Mouse (Mus musculus) heart, embryonic 15.5 days (tissue): ENCODE data around the gene Gm10720. TPM values are rescaled to one million over a fixed set of nuclear protein-coding genes. Genes with fewer than 3 reads are reported as not detected.
"Not testable (repeated sequence)": the region's sequence is repeated elsewhere in the genome, so short reads cannot be mapped to it uniquely, and the experiment has no call there.

Experiments used
- ATAC-seq: fragments of 200-750 bp; cut with Nextera tagmentation; replicated peaks from 2 replicates; pipeline ENCODE4 v1.8.0; 2017; ENCODE audit warnings: low read depth, moderate TSS enrichment; ENCODE audit not compliant: insufficient number of reproducible peaks, insufficient read depth, low FRiP score
- H3K27ac ChIP-seq: fragments of 300-500 bp; sonication (generic); 2 replicates; pipeline ENCODE4 v1.5.1; 2015; ENCODE audit warnings: mild to moderate bottlenecking, inconsistent platforms
- H3K27me3 ChIP-seq: fragments of 300-500 bp; sonication (generic); 2 replicates; pipeline ENCODE4 v1.6.1; 2015; ENCODE audit warnings: inconsistent platforms
- H3K36me3 ChIP-seq: fragments of 300-500 bp; sonication (generic); 2 replicates; pipeline ENCODE4 v1.6.1; 2015; ENCODE audit warnings: mild to moderate bottlenecking, inconsistent platforms
- H3K4me1 ChIP-seq: fragments of 300-500 bp; sonication (generic); replicated peaks from 2 replicates; pipeline ENCODE4 v1.6.1; 2015; ENCODE audit warnings: inconsistent platforms
- H3K4me2 ChIP-seq: fragments of 300-500 bp; sonication (generic); 2 replicates; pipeline ENCODE4 v1.6.1; 2015; ENCODE audit warnings: inconsistent platforms, mild to moderate bottlenecking, moderate library complexity
- H3K4me3 ChIP-seq: fragments of 300-500 bp; sonication (generic); 2 replicates; pipeline ENCODE4 v1.5.1; 2015; ENCODE audit warnings: mild to moderate bottlenecking, inconsistent platforms
- H3K9ac ChIP-seq: fragments of 300-500 bp; sonication (generic); 2 replicates; pipeline ENCODE4 v1.6.1; 2015; ENCODE audit warnings: mild to moderate bottlenecking, inconsistent platforms
- H3K9me3 ChIP-seq: fragments of 300-500 bp; sonication (generic); replicated peaks from 2 replicates; pipeline ENCODE4 v1.6.1; 2016; ENCODE audit warnings: inconsistent platforms
- WGBS: fragments of 180-500 bp; shearing (Covaris S2); methylation state at CpG from one replicate; pipeline ENCODE4 v1.1.7; 2015; ENCODE audit warnings: mixed read lengths; 5-methylcytosine and 5-hydroxymethylcytosine counted together
- microRNA-seq: library from miRNA; unstranded; fragments of <30 nt; microRNA quantifications from one replicate; pipeline ENCODE4, GENCODE M21; 2016
- polyA plus RNA-seq: library from polyadenylated mRNA; unstranded; fragments of >200 nt; fragmentation: Nextera tagmentation; extraction: Ambion mirVana; gene quantifications from 2 replicates; pipeline ENCODE4 v1.2.1, GENCODE M21; 2015

Gene Gm10720
- polyA plus RNA-seq, 1 experiment from 2014 or later: not detected

DNA sequence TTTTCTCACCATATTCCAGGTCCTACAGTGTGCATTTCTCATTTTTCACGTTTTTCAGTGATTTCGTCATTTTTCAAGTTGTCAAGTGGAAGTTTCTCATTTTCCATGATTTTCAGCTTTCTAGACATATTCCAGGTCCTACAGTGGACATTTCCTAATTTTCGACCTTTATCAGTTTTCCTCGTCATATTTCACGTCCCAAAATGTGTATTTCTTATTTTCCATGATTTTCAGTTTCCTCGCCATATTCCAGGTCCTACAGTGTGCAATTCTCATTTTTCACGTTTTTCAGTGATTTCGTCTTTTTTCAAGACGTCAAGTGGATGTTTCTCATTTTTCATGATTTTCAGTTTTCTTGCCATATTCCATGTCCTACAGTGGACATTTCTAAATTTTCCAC lies 11.7 kb downstream of the Gm10720 start:
- H3K4me2 ChIP-seq, H3K27me3 ChIP-seq, H3K9ac ChIP-seq, H3K4me3 ChIP-seq, H3K27ac ChIP-seq, H3K4me1 ChIP-seq, H3K9me3 ChIP-seq, H3K36me3 ChIP-seq, ATAC-seq: not testable (repeated sequence)
- WGBS: 63% methylated on average over 9 of the region's 9 CpGs

DNA sequence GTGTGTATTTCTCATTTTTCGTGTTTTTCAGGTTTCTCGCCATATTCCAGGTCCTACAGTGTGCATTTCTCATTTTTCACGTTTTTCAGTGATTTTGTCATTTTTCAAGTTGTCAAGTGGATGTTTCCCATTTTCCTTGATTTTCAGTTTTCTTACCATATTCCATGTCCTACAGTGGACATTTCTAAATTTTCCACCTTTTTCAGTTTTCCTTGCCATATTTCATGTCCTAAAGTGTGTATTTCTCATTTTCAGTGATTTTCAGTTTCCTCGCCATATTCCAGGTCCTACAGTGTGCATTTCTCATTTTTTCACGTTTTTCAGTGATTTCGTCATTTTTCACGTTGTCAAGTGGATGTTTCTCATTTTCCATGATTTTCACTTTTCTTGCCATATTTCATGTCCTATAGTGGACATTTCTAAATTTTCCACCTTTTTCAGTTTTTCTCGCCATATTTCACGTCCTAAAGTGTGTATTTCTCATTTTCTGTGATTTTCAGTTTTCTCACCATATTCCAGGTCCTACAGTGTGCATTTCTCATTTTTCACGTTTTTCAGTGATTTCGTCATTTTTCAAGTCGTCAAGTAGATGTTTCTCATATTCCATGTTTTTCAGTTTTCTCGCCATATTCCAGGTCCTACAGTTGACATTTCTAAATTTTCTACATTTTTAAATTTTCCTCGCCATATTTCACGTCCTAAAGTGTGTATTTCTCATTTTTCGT lies 14.0 kb downstream of the Gm10720 start:
- H3K4me2 ChIP-seq, H3K9me3 ChIP-seq, H3K9ac ChIP-seq, H3K36me3 ChIP-seq, H3K27me3 ChIP-seq, H3K4me1 ChIP-seq, H3K27ac ChIP-seq, ATAC-seq, H3K4me3 ChIP-seq: not testable (repeated sequence)
- WGBS: 59% methylated on average over 13 of the region's 16 CpGs

DNA sequence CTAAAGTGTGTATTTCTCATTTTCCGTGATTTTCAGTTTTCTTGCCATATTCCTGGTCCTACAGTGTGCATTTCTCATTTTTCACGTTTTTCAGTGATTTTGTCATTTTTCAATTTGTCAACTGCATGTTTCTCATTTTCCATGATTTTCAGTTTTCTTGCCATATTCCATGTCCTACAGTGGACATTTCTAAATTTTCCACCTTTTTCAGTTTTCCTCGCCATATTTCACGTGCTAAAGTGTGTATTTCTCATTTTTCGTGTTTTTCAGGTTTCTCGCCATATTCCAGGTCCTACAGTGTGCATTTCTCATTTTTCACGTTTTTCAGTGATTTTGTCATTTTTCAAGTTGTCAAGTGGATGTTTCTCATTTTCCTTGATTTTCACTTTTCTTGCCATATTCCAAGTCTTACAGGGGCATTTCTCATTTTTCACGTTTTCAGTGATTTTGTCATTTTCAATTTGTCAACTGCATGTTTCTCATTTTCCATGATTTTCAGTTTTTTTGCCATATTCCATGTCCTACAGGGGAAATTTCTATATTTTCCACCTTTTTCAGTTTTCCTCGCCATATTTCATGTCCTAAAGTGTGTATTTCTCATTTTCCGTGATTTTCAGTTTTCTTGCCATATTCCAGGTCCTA lies 15.3 kb downstream of the Gm10720 start:
- H3K27me3 ChIP-seq, H3K4me1 ChIP-seq, H3K4me3 ChIP-seq, H3K9ac ChIP-seq, H3K27ac ChIP-seq, ATAC-seq, H3K36me3 ChIP-seq, H3K9me3 ChIP-seq, H3K4me2 ChIP-seq: not testable (repeated sequence)
- WGBS: 72% methylated on average over 4 of the region's 10 CpGs

DNA sequence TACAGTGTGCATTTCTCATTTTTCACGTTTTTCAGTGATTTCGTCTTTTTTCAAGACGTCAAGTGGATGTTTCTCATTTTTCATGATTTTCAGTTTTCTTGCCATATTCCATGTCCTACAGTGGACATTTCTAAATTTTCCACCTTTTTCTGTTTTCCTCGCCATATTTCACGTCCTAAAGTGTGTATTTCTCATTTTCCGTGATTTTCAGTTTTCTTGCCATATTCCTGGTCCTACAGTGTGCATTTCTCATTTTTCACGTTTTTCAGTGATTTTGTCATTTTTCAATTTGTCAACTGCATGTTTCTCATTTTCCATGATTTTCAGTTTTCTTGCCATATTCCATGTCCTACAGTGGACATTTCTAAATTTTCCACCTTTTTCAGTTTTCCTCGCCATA lies 18.8 kb downstream of the Gm10720 start, which contains the start of gene Gm17535:
Gm17535 (plus strand) TSS at position 301 of the 400 bp plus-strand sequence.
- not testable (repeated sequence) for H3K36me3 ChIP-seq, H3K4me1 ChIP-seq, H3K9ac ChIP-seq, H3K4me2 ChIP-seq, ATAC-seq, H3K9me3 ChIP-seq, H3K27ac ChIP-seq, H3K27me3 ChIP-seq, H3K4me3 ChIP-seq
- WGBS: 47% methylated on average over 1 of the region's 8 CpGs

DNA sequence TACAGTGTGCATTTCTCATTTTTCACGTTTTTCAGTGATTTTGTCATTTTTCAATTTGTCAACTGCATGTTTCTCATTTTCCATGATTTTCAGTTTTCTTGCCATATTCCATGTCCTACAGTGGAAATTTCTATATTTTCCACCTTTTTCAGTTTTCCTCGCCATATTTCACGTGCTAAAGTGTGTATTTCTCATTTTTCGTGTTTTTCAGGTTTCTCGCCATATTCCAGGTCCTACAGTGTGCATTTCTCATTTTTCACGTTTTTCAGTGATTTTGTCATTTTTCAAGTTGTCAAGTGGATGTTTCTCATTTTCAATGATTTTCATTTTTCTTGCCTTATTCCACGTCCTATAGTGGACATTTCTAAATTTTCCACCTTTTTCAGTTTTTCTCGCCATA lies 21.1 kb downstream of the Gm10720 start, which contains the start of gene Gm10715:
Gm10715 (plus strand) TSS at position 301 of the 400 bp plus-strand sequence.
- H3K27me3 ChIP-seq, H3K9me3 ChIP-seq, H3K4me1 ChIP-seq, H3K36me3 ChIP-seq, H3K9ac ChIP-seq, ATAC-seq, H3K4me2 ChIP-seq, H3K4me3 ChIP-seq, H3K27ac ChIP-seq: not testable (repeated sequence)
- WGBS: 73% methylated on average over 8 of the region's 8 CpGs

DNA sequence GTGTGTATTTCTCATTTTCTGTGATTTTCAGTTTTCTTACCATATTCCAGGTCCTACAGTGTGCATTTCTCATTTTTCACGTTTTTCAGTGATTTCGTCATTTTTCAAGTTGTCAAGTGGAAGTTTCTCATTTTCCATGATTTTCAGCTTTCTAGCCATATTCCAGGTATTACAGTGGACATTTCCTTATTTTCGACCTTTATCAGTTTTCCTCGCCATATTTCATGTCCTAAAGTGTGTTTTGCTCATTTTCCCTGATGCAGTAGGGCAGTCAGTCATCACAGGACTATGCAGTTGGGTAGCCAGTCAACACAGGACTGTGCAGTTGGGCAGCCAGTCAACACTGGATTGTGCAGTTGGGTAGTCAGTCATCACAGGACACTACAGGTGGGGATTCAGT lies 22.7 kb downstream of the Gm10720 start:
- ATAC-seq: not testable (repeated sequence)
- WGBS: 57% methylated on average over 4 of the region's 4 CpGs

More for the DNA sequence above, 22.7 kb downstream of the Gm10720 start:
- not testable (repeated sequence) for H3K9me3 ChIP-seq, H3K36me3 ChIP-seq, H3K27ac ChIP-seq, H3K27me3 ChIP-seq, H3K4me3 ChIP-seq, H3K4me2 ChIP-seq, H3K4me1 ChIP-seq, H3K9ac ChIP-seq

Small RNA genes within 50 kb of the gene (microRNA-seq; reads per million reads assigned to microRNA genes)
- gene Mir101c: not detected

Other genes starting within 250 kb of the Gm10720 start
- gene Gm10722, start 14.7 kb upstream of the Gm10720 start, polyA plus RNA-seq: not detected in 2 replicates
- not detected in 2 replicates for gene Gm11168, start 12.3 kb upstream of the Gm10720 start, polyA plus RNA-seq
- gene Gm10721, start 2.5 kb upstream of the Gm10720 start, polyA plus RNA-seq: not detected in 2 replicates
- 0.19 and 0.34 TPM in 2 replicates for gene Gm10719, start 1.8 kb downstream of the Gm10720 start, polyA plus RNA-seq
- gene Gm10718, start 7.9 kb downstream of the Gm10720 start, polyA plus RNA-seq: 0.54 TPM in 1 of 2 replicates, not detected in the other
- gene Gm10717, start 9.8 kb downstream of the Gm10720 start, polyA plus RNA-seq: 0.22 TPM in 1 of 2 replicates, not detected in the other
- gene Gm17535, start 18.9 kb downstream of the Gm10720 start, polyA plus RNA-seq: not detected in 2 replicates
- not detected in 2 replicates for gene Gm10715, start 21.2 kb downstream of the Gm10720 start, polyA plus RNA-seq